Mouse (Mus musculus) midbrain, embryonic 16.5 days (tissue): ENCODE results near the gene Sp1. TPM values are rescaled to one million over a fixed set of nuclear protein-coding genes. Genes with fewer than 3 reads are reported as not detected.
A peak's percentile ranks its signal among the peaks of the same experiment; 100 is the strongest.

ENCODE experiments used
- ATAC-seq: fragments of 200-750 bp; cut with Nextera tagmentation; 2 replicates; pipeline ENCODE4 v1.8.0; 2017; ENCODE audit warnings: moderate TSS enrichment
- H3K27ac ChIP-seq: fragments of 300-500 bp; sonication (generic); 2 replicates; pipeline ENCODE4 v1.5.1; 2014; ENCODE audit warnings: mild to moderate bottlenecking, low read length, mixed read lengths
- H3K27me3 ChIP-seq: fragments of 300-500 bp; sonication (generic); 2 replicates; pipeline ENCODE4 v1.6.1; 2014; ENCODE audit warnings: low read depth, low read length, mixed read lengths; ENCODE audit not compliant: control insufficient read depth, insufficient read depth
- H3K36me3 ChIP-seq: fragments of 300-500 bp; sonication (generic); 2 replicates; pipeline ENCODE4 v1.6.1; 2014; ENCODE audit warnings: mild to moderate bottlenecking, low read length, moderate library complexity, mixed read lengths; ENCODE audit not compliant: control insufficient read depth, insufficient read depth
- H3K4me1 ChIP-seq: fragments of 300-500 bp; sonication (generic); 2 replicates; pipeline ENCODE4 v1.6.1; 2014; ENCODE audit warnings: mild to moderate bottlenecking, low read length, mixed read lengths; ENCODE audit not compliant: control insufficient read depth, insufficient read depth
- H3K4me2 ChIP-seq: fragments of 300-500 bp; sonication (generic); 2 replicates; pipeline ENCODE4 v1.6.1; 2014; ENCODE audit warnings: mild to moderate bottlenecking, low read length, mixed read lengths
- H3K4me3 ChIP-seq: fragments of 300-500 bp; sonication (generic); 2 replicates; pipeline ENCODE4 v1.5.1; 2014; ENCODE audit warnings: low read depth, mild to moderate bottlenecking, low read length, moderate library complexity, mixed read lengths
- H3K9ac ChIP-seq: fragments of 300-500 bp; sonication (generic); 2 replicates; pipeline ENCODE4 v1.6.1; 2014; ENCODE audit warnings: low read depth, low read length, mixed read lengths
- H3K9me3 ChIP-seq: fragments of 300-500 bp; sonication (generic); replicated peaks from 2 replicates; pipeline ENCODE4 v1.6.1; 2014; ENCODE audit warnings: mild to moderate bottlenecking, low read length, mixed read lengths; ENCODE audit not compliant: control insufficient read depth, poor library complexity, severe bottlenecking
- WGBS: fragments of 180-500 bp; shearing (Covaris S2); extraction: QIAGEN DNeasy Blood & Tissue Kit; methylation state at CpG from one replicate; pipeline ENCODE4 v1.1.7; 2014; 5-methylcytosine and 5-hydroxymethylcytosine counted together
- polyA plus RNA-seq: library from polyadenylated mRNA; unstranded; fragments of >200 nt; fragmentation: Nextera tagmentation; extraction: Ambion mirVana; gene quantifications from 2 replicates; pipeline ENCODE4 v1.2.1, GENCODE M21; 2015

The Sp1 gene
- polyA plus RNA-seq, 1 experiment from 2014 or later: 3.1 TPM

DNA sequence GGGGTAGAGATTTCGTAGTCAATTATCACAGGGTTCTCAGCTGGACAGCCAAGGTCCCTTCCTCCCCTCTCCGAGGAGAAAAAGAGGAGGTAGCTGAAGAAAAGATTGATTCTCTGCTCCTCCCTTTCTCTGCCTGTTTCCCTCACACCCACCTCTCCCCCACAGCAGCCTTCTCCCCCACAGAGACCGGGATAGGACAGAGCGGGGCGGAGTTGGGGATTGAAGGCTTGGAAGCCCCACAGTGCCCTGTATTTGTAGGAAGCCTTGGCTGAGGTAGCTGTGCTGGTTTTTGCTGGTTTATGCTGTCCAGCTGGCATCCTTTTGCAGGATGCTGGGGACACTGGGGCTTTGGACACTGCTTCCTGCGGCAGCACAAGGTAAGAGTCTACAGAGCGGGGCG is 39.2 kb downstream of the Sp1 start, which contains the start of gene Amhr2:
Gene Amhr2, plus strand, starts transcription at position 222 of the 400 bp plus-strand sequence.
- ATAC-seq: no peak
- WGBS: 67% methylated on average over 8 of the region's 8 CpGs

DNA sequence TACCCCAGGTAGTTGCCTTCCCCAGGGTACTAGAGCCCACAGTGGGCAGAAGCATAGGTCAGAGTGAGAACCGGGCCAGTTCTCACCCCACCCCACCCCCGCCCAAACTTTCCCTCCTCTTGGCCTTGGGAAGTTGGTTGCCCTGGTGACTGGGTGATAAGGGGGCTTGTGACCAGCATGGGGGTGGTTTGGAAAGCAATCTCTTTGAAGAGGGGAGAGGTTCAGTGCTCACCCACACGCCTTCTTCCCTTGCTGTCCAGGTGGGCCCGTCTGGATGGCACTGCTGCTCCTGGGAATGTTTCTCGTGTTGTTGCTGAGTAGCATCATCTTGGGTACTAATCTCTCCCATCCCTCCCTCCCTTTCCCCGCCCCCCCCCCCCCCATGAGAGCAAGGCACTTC is 40.5 kb downstream of the Sp1 start:
- 50% methylated on average over 5 of the region's 6 CpGs for WGBS
- H3K4me1 ChIP-seq: no peaks in the 10 kb centered on the region
- H3K4me3 ChIP-seq: no peak overlapping the region
- H3K27me3 ChIP-seq: no peaks in the 10 kb centered on the region
- ATAC-seq: no peak
- H3K4me2 ChIP-seq: no peak overlapping the region
- H3K9ac ChIP-seq: no peak overlapping the region
- no peaks in the 10 kb centered on the region for H3K9me3 ChIP-seq
- H3K27ac ChIP-seq: no peak overlapping the region
- no peaks in the 10 kb centered on the region for H3K36me3 ChIP-seq

More for the DNA sequence above, 39.2 kb downstream of the Sp1 start, which contains the start of gene Amhr2:
- Histone ChIP-seq H3K9ac (no peak within 1 kb of the TSS), H3K27ac (no peak within 1 kb of the TSS), H3K36me3 (no peaks in the 10 kb centered on the region), H3K4me3 (no peak within 1 kb of the TSS), H3K4me1 (no peaks in the 10 kb centered on the region), H3K27me3 (no peaks in the 10 kb centered on the region), H3K4me2 (no peak within 1 kb of the TSS), H3K9me3 (no peaks in the 10 kb centered on the region)

DNA sequence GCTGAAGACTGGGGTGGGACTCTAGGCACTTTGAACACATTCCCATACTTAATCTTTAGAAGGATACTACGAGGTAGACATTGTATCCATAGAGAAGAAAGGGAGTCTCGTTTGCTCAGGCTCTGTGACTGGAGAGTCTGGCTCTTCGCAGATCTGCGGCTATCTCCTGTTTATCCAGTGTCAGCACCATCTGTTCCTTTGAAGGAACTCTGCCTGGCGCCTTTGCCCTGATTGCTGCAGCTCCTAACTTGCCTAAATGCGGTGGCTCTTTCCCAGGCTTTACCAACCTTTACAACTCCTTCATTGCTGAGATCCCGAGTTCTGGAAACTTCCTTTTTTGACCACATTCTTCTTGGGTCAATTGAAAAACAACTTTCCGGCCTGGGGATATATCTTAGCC is 43.4 kb downstream of the Sp1 start:
- H3K4me2 ChIP-seq: no peak overlapping the region
- H3K36me3 ChIP-seq: no peaks in the 10 kb centered on the region
- H3K4me1 ChIP-seq: no peaks in the 10 kb centered on the region
- H3K27me3 ChIP-seq: no peaks in the 10 kb centered on the region
- ATAC-seq: no peak
- H3K9ac ChIP-seq: no peak overlapping the region
- no peaks in the 10 kb centered on the region for H3K9me3 ChIP-seq
- H3K27ac ChIP-seq: no peak overlapping the region
- H3K4me3 ChIP-seq: no peak overlapping the region
- 75% methylated on average over 8 of the region's 8 CpGs for WGBS

DNA sequence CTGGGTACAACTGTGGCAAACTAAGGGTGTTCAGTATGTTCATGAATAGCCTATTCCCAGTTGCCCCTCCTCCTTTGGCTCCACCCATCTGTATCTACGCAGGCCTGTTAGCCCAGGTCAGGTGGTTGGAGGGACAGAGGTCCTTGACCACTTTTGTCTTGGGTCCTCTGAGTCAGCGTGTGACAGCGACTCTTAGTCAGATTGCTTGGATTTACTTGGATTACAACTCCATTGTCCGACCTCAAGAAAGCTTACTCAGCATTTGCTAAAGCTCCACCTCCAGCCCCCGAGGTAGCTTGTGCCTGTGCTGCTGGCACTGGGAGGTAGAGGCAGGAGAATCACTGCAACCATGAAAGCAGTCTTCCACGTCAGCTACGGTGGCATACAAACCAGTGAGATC is 45.0 kb downstream of the Sp1 start:
- H3K27ac ChIP-seq: no peak overlapping the region
- H3K27me3 ChIP-seq: no peaks in the 10 kb centered on the region
- H3K4me1 ChIP-seq: no peaks in the 10 kb centered on the region
- H3K36me3 ChIP-seq: no peaks in the 10 kb centered on the region
- 18% methylated on average over 7 of the region's 7 CpGs for WGBS
- H3K4me2 ChIP-seq: no peak overlapping the region
- no peak for ATAC-seq
- H3K9me3 ChIP-seq: no peaks in the 10 kb centered on the region
- no peak overlapping the region for H3K4me3 ChIP-seq
- H3K9ac ChIP-seq: no peak overlapping the region

DNA sequence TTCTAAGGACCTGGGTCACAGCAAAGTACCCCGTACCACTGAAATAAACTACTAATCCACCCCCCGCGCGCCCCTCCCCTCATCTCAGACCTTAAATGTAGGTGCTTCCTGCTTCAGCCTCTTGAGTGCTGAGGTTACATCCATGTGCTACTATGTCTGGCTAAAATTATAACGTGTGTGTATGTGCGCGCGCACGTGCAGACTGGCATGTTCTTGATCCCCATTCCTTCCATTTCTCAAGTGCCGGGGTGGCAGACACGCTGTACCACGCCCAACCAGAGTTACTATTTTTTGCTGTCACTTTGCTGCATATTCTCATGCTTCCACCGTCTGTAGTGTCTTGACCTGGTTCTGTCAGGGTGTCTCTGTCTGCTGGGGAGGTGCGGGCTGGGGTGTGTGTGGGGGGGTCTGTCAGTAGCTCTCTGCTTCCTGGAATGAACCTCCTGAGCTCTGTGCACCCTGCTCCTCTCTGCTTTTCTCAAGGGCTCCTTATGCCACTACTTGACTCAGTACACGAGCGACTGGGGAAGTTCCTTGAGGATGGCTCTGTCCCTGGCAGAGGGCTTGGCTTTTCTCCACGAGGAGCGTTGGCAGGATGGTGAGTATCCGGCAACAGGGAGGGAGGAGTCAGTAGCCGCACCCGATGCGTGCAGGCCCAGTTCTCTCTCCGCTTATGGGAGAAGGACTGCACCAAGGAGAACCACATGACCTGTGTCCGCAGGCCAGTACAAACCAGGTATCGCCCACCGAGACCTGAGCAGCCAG is 45.9 kb downstream of the Sp1 start:
- H3K27me3 ChIP-seq: no peaks in the 10 kb centered on the region
- H3K9me3 ChIP-seq: no peaks in the 10 kb centered on the region
- no peaks in the 10 kb centered on the region for H3K4me1 ChIP-seq
- no peak overlapping the region for H3K27ac ChIP-seq
- no peak overlapping the region for H3K4me3 ChIP-seq
- no peak overlapping the region for H3K9ac ChIP-seq
- ATAC-seq: no peak
- no peaks in the 10 kb centered on the region for H3K36me3 ChIP-seq
- 83% methylated on average over 26 of the region's 26 CpGs for WGBS
- no peak overlapping the region for H3K4me2 ChIP-seq

DNA sequence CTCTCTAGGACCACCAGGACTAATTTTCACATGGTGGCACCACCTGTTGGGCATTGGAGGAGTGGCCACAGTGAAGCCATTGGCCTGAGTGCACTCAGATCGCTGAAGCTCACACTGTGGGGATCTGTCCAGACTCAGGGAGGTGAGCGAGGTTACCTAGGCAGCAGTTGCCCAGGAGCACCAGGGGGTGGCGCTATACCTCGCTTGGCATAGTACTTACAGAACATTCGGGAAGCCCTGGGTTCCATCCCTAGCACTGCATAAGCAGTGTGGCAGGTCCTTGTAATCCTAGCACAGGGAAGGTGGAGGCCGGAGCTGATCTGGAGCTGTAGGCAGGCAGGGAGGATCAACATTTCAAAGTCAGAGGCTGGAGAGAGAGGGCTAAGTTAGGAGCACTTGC is 50.0 kb downstream of the Sp1 start:
- H3K4me2 ChIP-seq: no peak overlapping the region
- no peaks in the 10 kb centered on the region for H3K27me3 ChIP-seq
- 39% methylated on average over 6 of the region's 6 CpGs for WGBS
- H3K9me3 ChIP-seq: no peaks in the 10 kb centered on the region
- no peak overlapping the region for H3K4me3 ChIP-seq
- H3K9ac ChIP-seq: no peak overlapping the region
- H3K27ac ChIP-seq: no peak overlapping the region
- H3K36me3 ChIP-seq: no peaks in the 10 kb centered on the region
- H3K4me1 ChIP-seq: peaks cover 17% of the 10 kb centered on the region
- no peak for ATAC-seq

DNA sequence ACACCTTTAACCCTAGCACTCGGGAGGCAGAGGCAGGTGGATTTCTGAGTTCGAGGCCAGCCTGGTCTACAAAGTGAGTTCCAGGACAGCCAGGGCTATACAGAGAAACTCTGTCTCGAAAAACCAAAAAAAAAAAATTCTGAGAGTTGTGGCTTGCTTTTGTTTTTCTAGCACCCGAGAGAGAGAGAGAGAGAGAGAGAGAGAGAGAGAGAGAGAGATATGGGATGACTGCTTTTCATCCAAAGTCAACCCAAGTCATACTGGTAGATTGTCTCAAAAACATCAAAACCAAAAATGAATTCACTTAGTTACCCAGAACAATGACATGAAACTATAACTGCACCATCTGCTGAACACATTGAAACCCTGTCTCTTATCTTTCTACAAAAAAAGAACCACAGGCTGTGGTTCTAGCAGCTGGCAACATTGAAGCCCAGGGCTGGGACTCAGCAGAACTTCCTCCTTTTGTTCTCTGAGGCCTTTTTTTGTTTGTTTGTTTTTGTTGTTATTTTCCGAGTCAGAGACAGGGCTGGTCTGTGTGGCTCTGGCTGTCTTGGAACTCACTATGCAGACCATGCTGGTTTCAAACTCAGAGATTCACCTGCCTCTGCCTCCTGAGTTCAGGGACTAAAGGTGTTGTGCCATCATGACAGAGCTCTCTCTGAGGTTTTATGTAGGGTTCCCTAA is 52.2 kb downstream of the Sp1 start:
- Histone ChIP-seq H3K4me2 (peak overlapping the region; percentile 61), H3K27me3 (no peaks in the 10 kb centered on the region), H3K36me3 (peaks cover 2% of the 10 kb centered on the region), H3K4me3 (peak overlapping the region; percentile 49), H3K27ac (0 out of 2 replicates have a peak overlapping the region, but pooled peaks have one; percentile 6), H3K9ac (peak overlapping the region; percentile 3; the same call in 1 of the 2 replicates), H3K9me3 (no peaks in the 10 kb centered on the region), H3K4me1 (peaks cover 17% of the 10 kb centered on the region)
- ATAC-seq: peak; percentile 37; the same call in 1 of the 2 replicates
- 84% methylated on average over 5 of the region's 5 CpGs for WGBS

DNA sequence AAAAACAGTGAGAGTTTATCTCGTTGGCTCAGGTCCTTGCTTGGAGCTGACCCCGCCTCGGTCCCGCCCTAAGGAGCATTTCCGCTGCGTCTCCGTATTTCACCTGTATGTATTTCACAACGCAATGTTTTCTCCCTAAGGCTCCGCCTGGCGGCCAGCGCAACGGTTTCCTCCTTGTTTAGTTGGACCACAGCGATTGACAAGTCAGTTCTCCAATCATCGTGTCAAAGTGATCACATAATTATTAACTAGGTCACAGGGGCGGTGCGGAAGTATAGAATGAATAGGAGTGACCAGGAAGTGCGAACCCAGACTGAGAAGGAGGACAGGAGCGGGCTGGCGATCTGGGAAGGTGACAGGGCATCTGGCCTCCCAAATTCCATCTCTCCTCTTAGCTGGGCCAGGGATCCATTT is 53.0 kb downstream of the Sp1 start, which contains the start of gene Prr13:
Gene Prr13, plus strand, starts transcription at position 125 of the 414 bp plus-strand sequence.
- Histone ChIP-seq H3K27ac (peak within 1 kb of the TSS; percentile 51), H3K4me2 (peak within 1 kb of the TSS; percentile 61), H3K9me3 (no peaks in the 10 kb centered on the region), H3K36me3 (peaks cover 7% of the 10 kb centered on the region), H3K9ac (peak within 1 kb of the TSS; percentile 69), H3K27me3 (no peaks in the 10 kb centered on the region), H3K4me3 (peak within 1 kb of the TSS; percentile 49), H3K4me1 (peaks cover 17% of the 10 kb centered on the region)
- peak; percentile 92 for ATAC-seq
- 0% methylated on average over 19 of the region's 19 CpGs for WGBS

DNA sequence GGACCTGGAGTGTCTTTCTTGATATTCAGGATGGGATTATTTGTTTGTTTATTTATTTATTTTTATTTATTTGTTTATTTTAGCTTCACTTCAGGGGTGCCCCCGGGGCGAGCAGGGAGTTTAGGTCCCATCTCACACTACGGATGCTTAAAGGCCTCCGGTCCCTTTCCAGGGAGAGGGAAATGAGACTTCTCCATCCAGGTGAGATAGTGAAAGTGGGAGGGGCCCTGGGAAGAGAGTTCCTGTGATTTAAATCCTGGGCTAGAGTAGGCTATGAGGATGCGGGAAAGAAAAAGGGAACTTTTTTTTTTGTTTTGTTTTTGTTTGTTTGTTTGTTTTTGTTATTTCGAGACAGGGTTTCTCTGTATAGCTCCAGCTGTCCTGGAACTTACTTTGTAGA is 53.4 kb downstream of the Sp1 start:
- peak overlapping the region; percentile 51 for H3K27ac ChIP-seq
- WGBS: 34% methylated on average over 6 of the region's 6 CpGs

More for the DNA sequence above, 53.4 kb downstream of the Sp1 start:
- peak overlapping the region; percentile 49 for H3K4me3 ChIP-seq
- peaks cover 17% of the 10 kb centered on the region for H3K4me1 ChIP-seq
- H3K4me2 ChIP-seq: peak overlapping the region; percentile 61
- H3K9ac ChIP-seq: peak overlapping the region; percentile 69
- H3K27me3 ChIP-seq: no peaks in the 10 kb centered on the region
- no peaks in the 10 kb centered on the region for H3K9me3 ChIP-seq
- ATAC-seq: 0 out of 2 replicates have a peak, but pooled peaks have one; percentile 47
- H3K36me3 ChIP-seq: peaks cover 7% of the 10 kb centered on the region
